Mouse (Mus musculus): ENCODE data around the gene Atg2b.

DNA sequence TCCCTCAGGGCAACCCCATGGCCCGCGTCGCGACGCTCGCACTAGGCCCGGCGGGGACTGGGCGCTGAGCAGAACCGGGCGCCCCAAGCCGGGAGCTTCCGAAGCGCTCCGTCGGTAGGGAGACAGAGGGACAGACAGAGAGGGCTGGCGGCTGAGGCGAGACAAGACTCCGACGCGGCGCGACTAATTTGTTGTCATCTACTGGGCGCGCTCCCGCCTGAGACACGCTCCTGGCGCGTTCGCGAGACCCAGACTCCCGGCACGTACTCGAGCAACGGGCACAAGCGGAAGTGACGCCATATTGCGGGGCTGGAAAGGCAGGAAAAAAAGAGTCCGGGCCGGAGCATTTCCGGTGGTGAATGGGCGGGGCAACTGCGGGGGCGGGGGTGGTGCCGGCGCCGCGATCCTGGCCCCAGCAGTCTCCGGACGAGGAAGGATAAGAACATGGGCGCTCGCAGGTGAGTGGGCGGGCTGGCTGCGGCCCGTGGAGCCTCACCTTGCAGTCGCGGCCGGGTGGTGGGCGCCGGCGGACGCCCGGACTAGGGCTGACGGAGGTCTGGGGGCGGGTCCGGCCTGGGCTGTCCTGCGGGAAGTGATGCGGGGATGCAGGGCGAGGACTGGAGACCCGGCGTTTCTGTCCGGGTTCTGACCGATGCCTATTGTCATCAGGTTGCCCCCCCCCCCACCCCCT, at the start of gene Atg2b:
- no peak for TF ChIP-seq CTCF (IDR thresholded peaks at IDR 0.05; ENCODE audit: borderline replicate concordance, control insufficient read depth, extremely low read depth, insufficient read depth, low read length, poor library complexity)
- peak; percentile 63; the same call in 1 of the 2 replicates for TF ChIP-seq POLR2A (IDR thresholded peaks at IDR 0.05; ENCODE audit: control insufficient read depth, extremely low read depth, insufficient read depth, low read length, poor library complexity)

Data from thymus, adult 2 months (tissue).